Mouse (Mus musculus): ENCODE data around the gene Grap. TPM values are rescaled to one million over a fixed set of nuclear protein-coding genes. Genes with fewer than 3 reads are reported as not detected.

The Grap gene
- total and polyA plus RNA-seq, 2 experiments from 2014 or later = 4.3 to 11.0 TPM

GRCm38 (mm10) chr11:61686906-61687453 is 33.9 kb downstream of the Grap start:
- Histone ChIP-seq H3K4me1 (ENCODE audit: control insufficient read depth, insufficient read depth) (peaks cover 21% of the 10 kb centered on the region), H3K27ac (ENCODE audit: low read depth) (no peak overlapping the region), H3K4me2 (ENCODE audit: low read depth, low read length) (no peak overlapping the region), H3K36me3 (replicated peaks; ENCODE audit: control insufficient read depth, insufficient read depth, low read length) (no peaks in the 10 kb centered on the region), H3K9ac (replicated peaks; ENCODE audit: low read depth, low read length) (no peak overlapping the region), H3K27me3 (ENCODE audit: control insufficient read depth, insufficient read depth, low read length) (peaks cover 23% of the 10 kb centered on the region), H3K9me3 (replicated peaks; ENCODE audit: control insufficient read depth, low read length) (no peaks in the 10 kb centered on the region), H3K4me3 (ENCODE audit: low read depth, low read length) (no peak overlapping the region)
- ATAC-seq (ENCODE audit: insufficient read depth, low read depth) (no peak), DNase-seq (ENCODE audit: low spot score) (no peak)
- TF ChIP-seq CTCF (IDR thresholded peaks at IDR 0.05; ENCODE audit: low read depth) = no peak
- TF ChIP-seq EP300 (IDR thresholded peaks at IDR 0.05; ENCODE audit: low read depth) = no peak
- 69% methylated on average over 10 of the region's 10 CpGs for WGBS

- no peak overlapping the region for H3K4me3 ChIP-seq (ENCODE audit: low read depth, low read length)
- WGBS = 69% methylated on average over 2 of the region's 2 CpGs
- no peaks in the 10 kb centered on the region for H3K9me3 ChIP-seq (replicated peaks; ENCODE audit: control insufficient read depth, low read length)
- H3K36me3 ChIP-seq (replicated peaks; ENCODE audit: control insufficient read depth, insufficient read depth, low read length) = no peaks in the 10 kb centered on the region
- ATAC-seq (ENCODE audit: insufficient read depth, low read depth) (no peak), DNase-seq (ENCODE audit: low spot score) (no peak)
- H3K4me2 ChIP-seq (ENCODE audit: low read depth, low read length) = no peak overlapping the region
- H3K27me3 ChIP-seq (ENCODE audit: control insufficient read depth, insufficient read depth, low read length) = peaks cover 23% of the 10 kb centered on the region
- H3K4me1 ChIP-seq (ENCODE audit: control insufficient read depth, insufficient read depth) = peaks cover 21% of the 10 kb centered on the region
- TF ChIP-seq CTCF (IDR thresholded peaks at IDR 0.05; ENCODE audit: low read depth) (no peak), EP300 (IDR thresholded peaks at IDR 0.05; ENCODE audit: low read depth) (no peak)
- H3K9ac ChIP-seq (replicated peaks; ENCODE audit: low read depth, low read length) = no peak overlapping the region
- no peak overlapping the region for H3K27ac ChIP-seq (ENCODE audit: low read depth)
Measured at GRCm38 (mm10) chr11:61687595-61687994, 34.5 kb downstream of the Grap start.

GRCm38 (mm10) chr11:61692996-61693395 is 39.9 kb downstream of the Grap start:
- Histone ChIP-seq H3K27me3 (ENCODE audit: control insufficient read depth, insufficient read depth, low read length) (no peaks in the 10 kb centered on the region), H3K4me2 (ENCODE audit: low read depth, low read length) (no peak overlapping the region), H3K36me3 (replicated peaks; ENCODE audit: control insufficient read depth, insufficient read depth, low read length) (no peaks in the 10 kb centered on the region), H3K27ac (ENCODE audit: low read depth) (no peak overlapping the region), H3K4me3 (ENCODE audit: low read depth, low read length) (no peak overlapping the region), H3K9ac (replicated peaks; ENCODE audit: low read depth, low read length) (no peak overlapping the region), H3K9me3 (replicated peaks; ENCODE audit: control insufficient read depth, low read length) (no peaks in the 10 kb centered on the region), H3K4me1 (ENCODE audit: control insufficient read depth, insufficient read depth) (0 out of 2 replicates have a peak, but pooled peaks cover 6% of the 10 kb centered on the region)
- TF ChIP-seq CTCF (IDR thresholded peaks at IDR 0.05; ENCODE audit: low read depth) (no peak), EP300 (IDR thresholded peaks at IDR 0.05; ENCODE audit: low read depth) (no peak)
- DNase-seq (ENCODE audit: low spot score) (no peak), ATAC-seq (ENCODE audit: insufficient read depth, low read depth) (no peak)
- 92% methylated on average over 5 of the region's 5 CpGs for WGBS

- H3K27ac ChIP-seq (ENCODE audit: low read depth) = no peak overlapping the region
- TF ChIP-seq CTCF (IDR thresholded peaks at IDR 0.05; ENCODE audit: low read depth) (no peak), EP300 (IDR thresholded peaks at IDR 0.05; ENCODE audit: low read depth) (no peak)
- DNase-seq (ENCODE audit: low spot score) (no peak), ATAC-seq (ENCODE audit: insufficient read depth, low read depth) (no peak)
- H3K4me3 ChIP-seq (ENCODE audit: low read depth, low read length) = no peak overlapping the region
- H3K4me2 ChIP-seq (ENCODE audit: low read depth, low read length) = no peak overlapping the region
- no peaks in the 10 kb centered on the region for H3K4me1 ChIP-seq (ENCODE audit: control insufficient read depth, insufficient read depth)
- no peaks in the 10 kb centered on the region for H3K9me3 ChIP-seq (replicated peaks; ENCODE audit: control insufficient read depth, low read length)
- H3K27me3 ChIP-seq (ENCODE audit: control insufficient read depth, insufficient read depth, low read length) = no peaks in the 10 kb centered on the region
- no peaks in the 10 kb centered on the region for H3K36me3 ChIP-seq (replicated peaks; ENCODE audit: control insufficient read depth, insufficient read depth, low read length)
- no peak overlapping the region for H3K9ac ChIP-seq (replicated peaks; ENCODE audit: low read depth, low read length)
Measured at GRCm38 (mm10) chr11:61698852-61699251, 45.8 kb downstream of the Grap start.

- no peaks in the 10 kb centered on the region for H3K36me3 ChIP-seq (replicated peaks; ENCODE audit: control insufficient read depth, insufficient read depth, low read length)
- H3K27me3 ChIP-seq (ENCODE audit: control insufficient read depth, insufficient read depth, low read length) = no peaks in the 10 kb centered on the region
- TF ChIP-seq EP300 (IDR thresholded peaks at IDR 0.05; ENCODE audit: low read depth) (no peak), CTCF (IDR thresholded peaks at IDR 0.05; ENCODE audit: low read depth) (no peak)
- H3K9me3 ChIP-seq (replicated peaks; ENCODE audit: control insufficient read depth, low read length) = no peaks in the 10 kb centered on the region
- no peak overlapping the region for H3K9ac ChIP-seq (replicated peaks; ENCODE audit: low read depth, low read length)
- WGBS = 83% methylated on average over 5 of the region's 5 CpGs
- ATAC-seq (ENCODE audit: insufficient read depth, low read depth) = no peak
- no peaks in the 10 kb centered on the region for H3K4me1 ChIP-seq (ENCODE audit: control insufficient read depth, insufficient read depth)
- no peak overlapping the region for H3K4me3 ChIP-seq (ENCODE audit: low read depth, low read length)
- no peak overlapping the region for H3K4me2 ChIP-seq (ENCODE audit: low read depth, low read length)
- H3K27ac ChIP-seq (ENCODE audit: low read depth) = no peak overlapping the region
- DNase-seq (ENCODE audit: low spot score) = no peak
Measured at GRCm38 (mm10) chr11:61699460-61699859, 46.4 kb downstream of the Grap start.

GRCm38 (mm10) chr11:61699933-61700332 is 46.9 kb downstream of the Grap start:
- Histone ChIP-seq H3K9me3 (replicated peaks; ENCODE audit: control insufficient read depth, low read length) (no peaks in the 10 kb centered on the region), H3K27me3 (ENCODE audit: control insufficient read depth, insufficient read depth, low read length) (no peaks in the 10 kb centered on the region), H3K27ac (ENCODE audit: low read depth) (no peak overlapping the region), H3K4me2 (ENCODE audit: low read depth, low read length) (no peak overlapping the region), H3K9ac (replicated peaks; ENCODE audit: low read depth, low read length) (no peak overlapping the region), H3K4me1 (ENCODE audit: control insufficient read depth, insufficient read depth) (no peaks in the 10 kb centered on the region), H3K36me3 (replicated peaks; ENCODE audit: control insufficient read depth, insufficient read depth, low read length) (no peaks in the 10 kb centered on the region), H3K4me3 (ENCODE audit: low read depth, low read length) (no peak overlapping the region)
- 36% methylated on average over 4 of the region's 4 CpGs for WGBS
- ATAC-seq (ENCODE audit: insufficient read depth, low read depth) (no peak; the same call in 1 of the 2 replicates), DNase-seq (ENCODE audit: low spot score) (no peak)
- no peak for TF ChIP-seq CTCF (IDR thresholded peaks at IDR 0.05; ENCODE audit: low read depth)
- no peak for TF ChIP-seq EP300 (IDR thresholded peaks at IDR 0.05; ENCODE audit: low read depth)
